Mouse (Mus musculus) ES-Bruce4 (cell line): Measurements from ENCODE around the gene Cd44. TPM values are rescaled to one million over a fixed set of nuclear protein-coding genes. Genes with fewer than 3 reads are reported as not detected.

Source experiments
- H3K27ac ChIP-seq: 2 replicates; pipeline ENCODE4 v1.5.1; 2012; ENCODE audit warnings: low read length, inconsistent platforms; ENCODE audit not compliant: insufficient read depth
- H3K27me3 ChIP-seq: 2 replicates; pipeline ENCODE4 v1.6.1; 2012; ENCODE audit warnings: mild to moderate bottlenecking, low read length, inconsistent platforms; ENCODE audit not compliant: control insufficient read depth, poor library complexity, insufficient read depth, severe bottlenecking
- H3K36me3 ChIP-seq: 2 replicates; pipeline ENCODE4 v1.6.1; 2012; ENCODE audit warnings: inconsistent platforms, mild to moderate bottlenecking, low read length, moderate library complexity; ENCODE audit not compliant: control insufficient read depth, poor library complexity, insufficient read depth, severe bottlenecking
- H3K4me1 ChIP-seq: one replicate; pipeline ENCODE4 v1.8.1; 2011; ENCODE audit warnings: low read length; ENCODE audit not compliant: control insufficient read depth, insufficient read depth
- H3K4me3 ChIP-seq: 2 replicates; pipeline ENCODE4 v1.5.1; 2011; ENCODE audit warnings: low read depth, mild to moderate bottlenecking, low read length
- H3K9ac ChIP-seq: 2 replicates; pipeline ENCODE4 v1.6.1; 2012; ENCODE audit warnings: low read depth, mild to moderate bottlenecking, inconsistent platforms; ENCODE audit not compliant: poor library complexity, severe bottlenecking
- H3K9me3 ChIP-seq: replicated peaks from 2 replicates; pipeline ENCODE4 v1.6.1; 2012; ENCODE audit warnings: mild to moderate bottlenecking, low read length, inconsistent platforms; ENCODE audit not compliant: control insufficient read depth, poor library complexity, insufficient read depth, severe bottlenecking
- CTCF ChIP-seq: IDR thresholded peaks from one replicate; pipeline ENCODE4 v1.8.1; 2011; ENCODE audit warnings: low read depth, low read length
- EP300 ChIP-seq: IDR thresholded peaks from 2 replicates; pipeline ENCODE4 v1.6.1; 2011; ENCODE audit warnings: low read depth, low read length; ENCODE audit not compliant: insufficient read depth
- POLR2A ChIP-seq: IDR thresholded peaks from one replicate; pipeline ENCODE4 v1.8.1; 2011; ENCODE audit warnings: low read length; ENCODE audit not compliant: insufficient read depth
- polyA plus RNA-seq: library from polyadenylated mRNA; stranded (reverse); fragments of >200 nt; gene quantifications from 2 replicates; pipeline ENCODE4 v1.2.4, GENCODE M21; 2011; ENCODE audit warnings: low read depth; ENCODE audit not compliant: missing spikeins, insufficient read depth, insufficient read length

The Cd44 gene
- polyA plus RNA-seq, 1 experiment = 6.6 TPM

GRCm38 (mm10) chr2:102899238-102899637, 2.2 kb downstream of the Cd44 start:
- H3K27ac ChIP-seq = no peak overlapping the region
- H3K4me1 ChIP-seq = no peaks in the 10 kb centered on the region
- H3K36me3 ChIP-seq = no peaks in the 10 kb centered on the region
- H3K9me3 ChIP-seq = no peaks in the 10 kb centered on the region
- TF ChIP-seq EP300 = no peak
- TF ChIP-seq POLR2A = no peak
- no peak for TF ChIP-seq CTCF
- no peak overlapping the region for H3K4me3 ChIP-seq
- H3K9ac ChIP-seq = no peak overlapping the region
- H3K27me3 ChIP-seq = 0 out of 2 replicates have a peak, but pooled peaks cover 2% of the 10 kb centered on the region

- no peaks in the 10 kb centered on the region for H3K4me1 ChIP-seq
- H3K9me3 ChIP-seq = no peaks in the 10 kb centered on the region
- H3K27me3 ChIP-seq = 0 out of 2 replicates have a peak, but pooled peaks cover 2% of the 10 kb centered on the region
- TF ChIP-seq CTCF (no peak), POLR2A (no peak), EP300 (no peak)
- no peaks in the 10 kb centered on the region for H3K36me3 ChIP-seq
- no peak overlapping the region for H3K9ac ChIP-seq
- no peak overlapping the region for H3K4me3 ChIP-seq
- H3K27ac ChIP-seq = no peak overlapping the region
Measured at GRCm38 (mm10) chr2:102898585-102898984, 2.9 kb downstream of the Cd44 start.

- Histone ChIP-seq H3K4me3 (no peak overlapping the region), H3K9me3 (no peaks in the 10 kb centered on the region), H3K4me1 (no peaks in the 10 kb centered on the region), H3K27ac (no peak overlapping the region), H3K27me3 (0 out of 2 replicates have a peak, but pooled peaks cover 2% of the 10 kb centered on the region), H3K9ac (no peak overlapping the region), H3K36me3 (no peaks in the 10 kb centered on the region)
- no peak for TF ChIP-seq POLR2A
- no peak for TF ChIP-seq EP300
- TF ChIP-seq CTCF = no peak
Measured at GRCm38 (mm10) chr2:102896154-102896553, 5.3 kb downstream of the Cd44 start.

- Histone ChIP-seq H3K9ac (no peak overlapping the region), H3K9me3 (no peaks in the 10 kb centered on the region), H3K27ac (no peak overlapping the region), H3K4me1 (no peaks in the 10 kb centered on the region), H3K36me3 (no peaks in the 10 kb centered on the region), H3K4me3 (no peak overlapping the region), H3K27me3 (0 out of 2 replicates have a peak, but pooled peaks cover 2% of the 10 kb centered on the region)
- TF ChIP-seq EP300 = no peak
- TF ChIP-seq POLR2A = no peak
- no peak for TF ChIP-seq CTCF
Measured at GRCm38 (mm10) chr2:102895197-102895596, 6.3 kb downstream of the Cd44 start.

- no peaks in the 10 kb centered on the region for H3K9me3 ChIP-seq
- no peaks in the 10 kb centered on the region for H3K4me1 ChIP-seq
- H3K36me3 ChIP-seq = no peaks in the 10 kb centered on the region
- no peak overlapping the region for H3K4me3 ChIP-seq
- no peaks in the 10 kb centered on the region for H3K27me3 ChIP-seq
- H3K27ac ChIP-seq = no peak overlapping the region
- no peak for TF ChIP-seq CTCF
- no peak for TF ChIP-seq POLR2A
- TF ChIP-seq EP300 = no peak
- H3K9ac ChIP-seq = no peak overlapping the region
Measured at GRCm38 (mm10) chr2:102894785-102895184, 6.7 kb downstream of the Cd44 start.

GRCm38 (mm10) chr2:102888688-102889225, 12.7 kb downstream of the Cd44 start:
- TF ChIP-seq EP300 = no peak
- Histone ChIP-seq H3K4me3 (no peak overlapping the region), H3K9me3 (no peaks in the 10 kb centered on the region), H3K9ac (no peak overlapping the region), H3K4me1 (peaks cover 2% of the 10 kb centered on the region), H3K36me3 (no peaks in the 10 kb centered on the region), H3K27ac (no peak overlapping the region), H3K27me3 (no peaks in the 10 kb centered on the region; the same call in 1 of the 2 replicates)

GRCm38 (mm10) chr2:102887137-102887536, 14.3 kb downstream of the Cd44 start:
- Histone ChIP-seq H3K9ac (no peak overlapping the region), H3K27ac (no peak overlapping the region), H3K9me3 (no peaks in the 10 kb centered on the region), H3K4me1 (peaks cover 2% of the 10 kb centered on the region), H3K4me3 (no peak overlapping the region), H3K36me3 (no peaks in the 10 kb centered on the region), H3K27me3 (no peaks in the 10 kb centered on the region; the same call in 1 of the 2 replicates)
- TF ChIP-seq CTCF (no peak), POLR2A (no peak), EP300 (no peak)
